Mouse (Mus musculus) ES-Bruce4 (cell line): Measurements from ENCODE around the gene Snx10. TPM values are rescaled to one million over a fixed set of nuclear protein-coding genes. Genes with fewer than 3 reads are reported as not detected.

Experiments used
- H3K27ac ChIP-seq: 2 replicates; pipeline ENCODE4 v1.5.1; 2012; ENCODE audit warnings: low read length, inconsistent platforms; ENCODE audit not compliant: insufficient read depth
- H3K27me3 ChIP-seq: 2 replicates; pipeline ENCODE4 v1.6.1; 2012; ENCODE audit warnings: mild to moderate bottlenecking, low read length, inconsistent platforms; ENCODE audit not compliant: control insufficient read depth, poor library complexity, insufficient read depth, severe bottlenecking
- H3K36me3 ChIP-seq: 2 replicates; pipeline ENCODE4 v1.6.1; 2012; ENCODE audit warnings: inconsistent platforms, mild to moderate bottlenecking, low read length, moderate library complexity; ENCODE audit not compliant: control insufficient read depth, poor library complexity, insufficient read depth, severe bottlenecking
- H3K4me1 ChIP-seq: one replicate; pipeline ENCODE4 v1.8.1; 2011; ENCODE audit warnings: low read length; ENCODE audit not compliant: control insufficient read depth, insufficient read depth
- H3K4me3 ChIP-seq: 2 replicates; pipeline ENCODE4 v1.5.1; 2011; ENCODE audit warnings: low read depth, mild to moderate bottlenecking, low read length
- H3K9ac ChIP-seq: 2 replicates; pipeline ENCODE4 v1.6.1; 2012; ENCODE audit warnings: low read depth, mild to moderate bottlenecking, inconsistent platforms; ENCODE audit not compliant: poor library complexity, severe bottlenecking
- H3K9me3 ChIP-seq: replicated peaks from 2 replicates; pipeline ENCODE4 v1.6.1; 2012; ENCODE audit warnings: mild to moderate bottlenecking, low read length, inconsistent platforms; ENCODE audit not compliant: control insufficient read depth, poor library complexity, insufficient read depth, severe bottlenecking
- CTCF ChIP-seq: IDR thresholded peaks from one replicate; pipeline ENCODE4 v1.8.1; 2011; ENCODE audit warnings: low read depth, low read length
- EP300 ChIP-seq: IDR thresholded peaks from 2 replicates; pipeline ENCODE4 v1.6.1; 2011; ENCODE audit warnings: low read depth, low read length; ENCODE audit not compliant: insufficient read depth
- POLR2A ChIP-seq: IDR thresholded peaks from one replicate; pipeline ENCODE4 v1.8.1; 2011; ENCODE audit warnings: low read length; ENCODE audit not compliant: insufficient read depth
- polyA plus RNA-seq: library from polyadenylated mRNA; stranded (reverse); fragments of >200 nt; gene quantifications from 2 replicates; pipeline ENCODE4 v1.2.4, GENCODE M21; 2011; ENCODE audit warnings: low read depth; ENCODE audit not compliant: missing spikeins, insufficient read depth, insufficient read length

Gene Snx10
- polyA plus RNA-seq, 1 experiment: 87.2 TPM

GRCm38 (mm10) chr6:51541422-51541821 lies 17.7 kb downstream of the Snx10 start:
- H3K4me3 ChIP-seq: no peak overlapping the region
- no peaks in the 10 kb centered on the region for H3K27me3 ChIP-seq
- no peak overlapping the region for H3K9ac ChIP-seq
- no peak for TF ChIP-seq CTCF
- no peak for TF ChIP-seq POLR2A
- TF ChIP-seq EP300: no peak
- H3K9me3 ChIP-seq: no peaks in the 10 kb centered on the region
- H3K4me1 ChIP-seq: peaks cover 6% of the 10 kb centered on the region
- no peaks in the 10 kb centered on the region for H3K36me3 ChIP-seq
- no peak overlapping the region for H3K27ac ChIP-seq

- Histone ChIP-seq H3K4me1 (peaks cover 6% of the 10 kb centered on the region), H3K9me3 (no peaks in the 10 kb centered on the region)
- TF ChIP-seq POLR2A (no peak), CTCF (no peak), EP300 (no peak)
Measured at GRCm38 (mm10) chr6:51542147-51542546, 18.4 kb downstream of the Snx10 start.

GRCm38 (mm10) chr6:51543639-51544117 lies 20.0 kb downstream of the Snx10 start:
- H3K36me3 ChIP-seq: no peaks in the 10 kb centered on the region
- peak overlapping the region; percentile 76 for H3K27ac ChIP-seq
- no peak overlapping the region for H3K4me3 ChIP-seq
- H3K9me3 ChIP-seq: no peaks in the 10 kb centered on the region
- TF ChIP-seq EP300 (no peak), CTCF (no peak), POLR2A (no peak)
- no peaks in the 10 kb centered on the region for H3K27me3 ChIP-seq
- H3K4me1 ChIP-seq: peaks cover 6% of the 10 kb centered on the region
- no peak overlapping the region for H3K9ac ChIP-seq

More at GRCm38 (mm10) chr6:51542147-51542546, 18.4 kb downstream of the Snx10 start:
- Histone ChIP-seq H3K27ac (0 out of 2 replicates have a peak overlapping the region, but pooled peaks have one; percentile 0), H3K9ac (no peak overlapping the region), H3K4me3 (no peak overlapping the region), H3K27me3 (no peaks in the 10 kb centered on the region), H3K36me3 (no peaks in the 10 kb centered on the region)

- TF ChIP-seq POLR2A: no peak
- no peak for TF ChIP-seq CTCF
- TF ChIP-seq EP300: no peak
- Histone ChIP-seq H3K9me3 (no peaks in the 10 kb centered on the region), H3K4me3 (peak overlapping the region; percentile 34), H3K36me3 (no peaks in the 10 kb centered on the region), H3K27ac (peak overlapping the region; percentile 90), H3K4me1 (peaks cover 6% of the 10 kb centered on the region), H3K9ac (peak overlapping the region; percentile 11; the same call in 1 of the 2 replicates), H3K27me3 (no peaks in the 10 kb centered on the region)
Measured at GRCm38 (mm10) chr6:51544118-51544681, 20.5 kb downstream of the Snx10 start.

- Histone ChIP-seq H3K4me1 (peaks cover 8% of the 10 kb centered on the region), H3K27me3 (no peaks in the 10 kb centered on the region), H3K9me3 (no peaks in the 10 kb centered on the region), H3K4me3 (peak overlapping the region; percentile 60), H3K36me3 (no peaks in the 10 kb centered on the region), H3K9ac (peak overlapping the region; percentile 11; the same call in 1 of the 2 replicates), H3K27ac (peak overlapping the region; percentile 90)
- TF ChIP-seq EP300: no peak
Measured at GRCm38 (mm10) chr6:51545219-51545859, 21.6 kb downstream of the Snx10 start.

- H3K36me3 ChIP-seq: no peaks in the 10 kb centered on the region
- no peak for TF ChIP-seq EP300
- TF ChIP-seq POLR2A: no peak
- no peak for TF ChIP-seq CTCF
- no peak overlapping the region for H3K27ac ChIP-seq
- no peak overlapping the region for H3K9ac ChIP-seq
- H3K4me1 ChIP-seq: peaks cover 6% of the 10 kb centered on the region
- H3K27me3 ChIP-seq: no peaks in the 10 kb centered on the region
- no peaks in the 10 kb centered on the region for H3K9me3 ChIP-seq
- no peak overlapping the region for H3K4me3 ChIP-seq
Measured at GRCm38 (mm10) chr6:51546085-51546484, 22.4 kb downstream of the Snx10 start.
